Mouse (Mus musculus) liver, postnatal 0 days (tissue): ENCODE results near the gene Bmp4.

ENCODE experiments used
- CTCF ChIP-seq: sonication (generic); IDR thresholded peaks from 2 replicates; pipeline ENCODE4 v1.5.1; 2016; ENCODE audit warnings: antibody characterized with exemption, low read depth
- EP300 ChIP-seq: IDR thresholded peaks from 2 replicates; pipeline ENCODE4 v1.6.1; 2016; ENCODE audit warnings: antibody characterized with exemption, low read depth, mild to moderate bottlenecking

DNA sequence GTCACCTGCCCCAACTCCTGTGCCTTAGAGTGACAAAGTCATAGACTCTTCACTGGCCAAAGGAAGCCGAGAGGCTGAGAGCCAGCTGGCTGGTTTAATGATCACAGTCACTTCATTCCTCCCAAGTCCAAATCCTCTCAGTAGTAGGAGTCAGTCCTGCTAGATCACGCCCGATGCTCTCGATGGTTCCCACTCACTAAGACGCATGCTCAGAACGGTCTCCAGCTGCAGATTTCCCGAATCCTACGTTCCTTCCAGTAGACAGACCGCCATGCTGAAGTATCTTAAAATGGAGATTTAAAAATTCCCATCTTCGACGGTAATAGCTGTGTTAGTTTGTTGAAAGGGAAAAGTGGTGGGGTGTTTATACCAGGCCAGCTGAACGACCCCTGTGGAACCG, 36.8 kb upstream of the Bmp4 start:
- TF ChIP-seq CTCF: no peak
- no peak for TF ChIP-seq EP300
